Mouse (Mus musculus) kidney, adult 2 months (tissue): ENCODE results near the gene Slpi.

Experiments
- CTCF ChIP-seq: fragments of 200-500 bp; conservative IDR thresholded peaks from 2 replicates; pipeline ENCODE4 v1.5.1; 2011; ENCODE audit warnings: low read depth, mild to moderate bottlenecking, control low read depth, low read length, moderate library complexity, mixed read lengths; ENCODE audit not compliant: insufficient read depth, insufficient read length
- POLR2A ChIP-seq: fragments of 200-500 bp; IDR thresholded peaks from one replicate; pipeline ENCODE4 v1.6.1; 2011; ENCODE audit warnings: low read depth, low read length, control low read depth

DNA sequence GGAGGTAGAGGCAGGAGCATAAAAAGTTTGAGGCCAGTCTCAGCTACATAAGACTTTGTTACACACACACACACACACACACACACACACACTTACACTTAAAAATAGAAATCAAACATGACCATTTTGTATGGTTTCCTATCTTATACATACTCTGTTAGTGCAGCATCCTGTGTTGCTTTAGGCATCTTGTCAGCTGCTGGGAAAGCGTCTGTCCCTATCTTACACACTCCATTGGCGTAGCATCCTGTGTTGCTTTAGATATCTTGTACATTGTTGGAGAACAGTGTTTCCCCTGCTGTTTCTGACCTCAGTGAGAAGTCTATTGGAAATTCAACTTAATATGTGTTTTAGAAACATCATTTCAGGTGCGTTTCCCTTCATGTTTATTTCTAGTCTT is 36.2 kb downstream of the Slpi start:
- TF ChIP-seq POLR2A (no peak), CTCF (no peak)
